Mouse (Mus musculus) adrenal gland, adult 2 months (tissue): ENCODE results near the gene Echdc1. TPM values are rescaled to one million over a fixed set of nuclear protein-coding genes. Genes with fewer than 3 reads are reported as not detected.
"Not testable (repeated sequence)": the region's sequence is repeated elsewhere in the genome, so short reads cannot be mapped to it uniquely, and the experiment has no call there.

Experiments used
- DNase-seq: peaks from one replicate; pipeline ENCODE4 v3.0.0; 2021
- long read RNA-seq: library from polyadenylated mRNA; stranded (forward); transcript quantifications from one replicate; pipeline ENCODE4 v2.0.0, GENCODE M21; 2021
- polyA plus RNA-seq: library from polyadenylated mRNA; depleted of rRNA; stranded (reverse); fragments of >200 nt; gene quantifications from 2 replicates; pipeline ENCODE4 v1.2.3, GENCODE M21; 2012; rRNA removed
- total RNA-seq, 2 experiments: library from RNA; stranded (reverse); gene quantifications; 2 replicates each; pipeline ENCODE4 v1.2.3; 2021

Gene Echdc1
- total RNA-seq (100 to 1,000 TPM; 140 to 182 TPM), polyA plus RNA-seq (1.8 and 3.2 TPM in 2 replicates)
- long read RNA-seq, transcript Echdc1-204 (6 exons, 581 nt): minor isoform, 7 of 110 reads
- long read RNA-seq, transcript Echdc1-202 (6 exons, 1,845 nt): minor isoform, 41 of 110 reads
- long read RNA-seq, transcript Echdc1-201 (6 exons, 3,856 nt): major isoform, 50 of 110 reads
- long read RNA-seq, partial matches to known transcripts: 0 of 110 reads
- long read RNA-seq, other reads (novel, unspliced or antisense): 12 of 110 reads

DNA sequence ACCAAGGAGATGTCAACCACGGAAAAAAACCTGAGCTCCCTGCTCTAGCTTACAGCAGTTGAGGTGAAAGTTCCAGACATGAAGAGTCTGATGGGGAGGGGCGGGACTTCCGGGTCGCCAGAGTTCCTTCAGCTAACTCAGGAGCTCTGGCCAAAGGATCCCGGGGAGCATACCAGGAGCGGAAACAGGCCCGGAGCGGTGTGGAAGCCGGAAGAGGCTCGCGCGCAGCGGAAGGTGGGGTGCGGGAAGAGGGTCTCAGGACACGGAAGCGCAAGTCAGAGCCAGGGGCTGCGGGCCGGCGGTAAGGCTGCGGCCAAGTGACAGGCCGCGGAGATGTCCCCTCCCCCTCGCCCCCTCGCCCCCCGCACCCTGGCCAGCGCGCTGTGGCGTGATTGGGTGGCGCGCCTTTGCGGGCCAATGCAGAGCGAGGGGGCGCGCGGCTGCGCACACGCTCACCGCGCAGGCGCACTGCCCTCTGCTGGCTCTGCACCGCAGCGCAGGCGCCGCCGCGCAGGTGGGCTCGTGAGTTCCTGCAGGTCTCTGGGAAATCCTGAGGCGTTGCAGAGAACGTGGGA lies at the start of gene Echdc1:
Gene Echdc1 (plus strand): TSS at position 103 of the 575 bp plus-strand sequence.
- peak; percentile 91 for DNase-seq

GRCm38 (mm10) chr10:29281736-29282135 lies 31.2 kb upstream of the Echdc1 start:
- no peak for DNase-seq

DNA sequence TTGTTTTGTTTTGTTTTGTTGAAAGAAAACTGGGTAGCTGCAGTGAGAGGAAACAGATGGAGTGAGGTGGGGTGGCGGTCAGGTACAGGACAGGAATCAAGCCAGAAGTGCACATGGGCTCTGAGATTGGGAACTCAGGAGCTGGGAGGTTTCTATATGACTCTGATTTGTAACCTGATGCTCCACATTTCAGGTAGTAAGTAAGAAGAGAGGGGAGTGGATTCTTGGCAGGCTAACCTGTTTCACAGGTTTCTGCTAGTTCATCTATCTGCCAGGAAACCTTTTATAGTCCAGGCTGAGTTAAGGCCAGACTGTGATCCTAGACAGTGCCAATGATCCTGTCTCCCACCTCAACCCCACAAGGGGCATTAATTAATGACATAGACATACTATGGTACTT lies 27.2 kb upstream of the Echdc1 start:
- DNase-seq: no peak

GRCm38 (mm10) chr10:29302230-29302629 lies 10.7 kb upstream of the Echdc1 start:
- no peak for DNase-seq

- peak; percentile 15 for DNase-seq
Observed at GRCm38 (mm10) chr10:29311480-29312219, 1.3 kb upstream of the Echdc1 start.

DNA sequence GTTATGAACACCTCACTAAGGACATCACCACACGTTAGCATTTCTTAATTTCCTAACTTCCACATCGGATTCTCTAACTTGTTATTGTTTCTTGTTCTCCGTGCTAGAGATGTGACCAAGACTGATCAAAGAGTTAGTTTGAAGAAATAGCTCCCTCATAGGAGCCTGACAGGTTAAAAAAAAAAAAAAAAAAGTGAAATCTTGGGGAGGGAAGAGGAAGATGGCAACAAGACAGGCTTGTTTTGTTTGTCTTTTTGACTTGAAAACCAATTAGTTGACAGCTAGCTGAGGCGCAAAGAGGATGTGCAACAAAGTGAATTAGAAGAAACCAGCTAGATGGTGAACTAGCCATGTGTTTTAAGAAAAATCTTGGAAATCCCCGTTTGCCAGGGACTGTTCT lies 939 bp downstream of the Echdc1 start:
- no peak for DNase-seq

DNA sequence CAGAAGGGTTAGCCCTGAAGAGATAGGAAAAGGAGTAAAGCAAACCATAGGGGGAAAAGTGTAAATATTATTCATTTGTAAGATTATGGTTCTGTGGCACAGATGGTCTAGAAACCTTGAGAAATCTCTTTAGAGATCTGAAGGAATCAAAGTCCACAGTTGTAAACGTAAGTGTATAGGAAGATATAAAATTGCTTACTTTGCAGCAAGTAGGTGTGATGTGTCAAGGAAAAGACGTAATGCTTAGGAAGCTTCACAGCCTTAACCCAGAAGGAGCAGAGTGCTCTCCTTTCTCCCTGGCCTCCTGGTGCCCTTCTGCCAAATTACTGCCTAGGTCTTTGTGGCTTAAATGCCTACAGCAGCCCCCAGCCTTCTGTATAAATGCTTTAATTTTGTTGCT lies 11.9 kb downstream of the Echdc1 start:
- no peak for DNase-seq

DNA sequence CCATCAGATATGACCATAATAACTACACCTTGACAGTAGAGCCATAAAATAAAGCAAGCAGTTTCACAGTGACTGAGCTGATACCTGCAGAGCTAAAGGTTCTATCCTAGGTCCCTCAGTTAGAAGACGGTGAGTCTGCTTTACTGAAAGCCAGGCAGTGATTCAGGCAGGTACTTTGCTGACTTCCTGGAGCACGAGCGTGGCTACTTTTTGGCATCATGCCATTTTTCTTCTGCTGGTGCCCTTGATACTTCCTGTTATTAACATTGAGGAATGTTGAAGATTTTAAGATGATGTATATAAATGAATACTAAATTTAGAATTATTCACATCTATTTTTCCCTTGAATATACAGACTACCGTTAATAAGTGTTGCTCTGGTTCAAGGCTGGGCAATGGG lies 20.9 kb downstream of the Echdc1 start:
- no peak for DNase-seq

GRCm38 (mm10) chr10:29338355-29339056 lies 25.5 kb downstream of the Echdc1 start:
- DNase-seq: peak; percentile 49

DNA sequence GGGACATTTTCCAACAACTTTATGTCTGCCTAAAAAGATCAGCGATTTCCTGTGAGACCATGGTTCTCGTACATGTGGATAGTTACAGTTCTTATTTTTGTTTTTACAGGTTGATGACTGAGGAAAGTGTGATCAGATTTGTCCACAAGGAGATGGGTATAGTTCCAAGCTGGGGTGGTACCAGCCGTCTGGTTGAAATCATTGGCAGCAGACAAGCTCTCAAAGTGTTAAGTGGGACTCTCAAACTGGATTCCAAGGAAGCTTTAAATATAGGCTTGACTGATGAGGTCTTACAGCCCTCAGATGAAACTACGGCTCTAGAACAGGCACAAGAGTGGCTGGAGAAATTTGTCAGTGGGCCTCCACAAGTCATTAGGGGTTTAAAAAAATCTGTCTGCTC lies 31.3 kb downstream of the Echdc1 start:
- DNase-seq: no peak

GRCm38 (mm10) chr10:29346638-29347037 lies 33.7 kb downstream of the Echdc1 start:
- no peak for DNase-seq

DNA sequence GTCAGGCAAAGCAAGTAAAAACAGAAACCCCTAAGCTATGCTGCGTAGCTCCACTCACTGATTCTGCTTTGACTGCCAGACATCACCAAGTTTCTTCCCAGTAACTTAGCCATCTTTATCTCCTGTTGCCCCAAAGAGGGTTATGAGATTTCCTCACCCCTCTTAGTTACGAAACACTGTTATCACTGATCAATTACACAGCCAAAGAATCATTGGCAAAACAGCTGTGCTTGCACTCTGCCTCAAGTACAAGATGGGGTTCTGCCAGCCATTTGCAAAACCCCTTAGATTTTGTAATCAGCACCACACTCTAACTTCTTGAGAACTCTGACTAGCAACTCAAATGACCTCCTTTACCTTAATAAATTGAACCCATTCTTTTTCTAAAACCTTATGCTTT lies 38.5 kb downstream of the Echdc1 start:
- DNase-seq: no peak

- no peak for DNase-seq
Observed at GRCm38 (mm10) chr10:29352575-29352974, 39.6 kb downstream of the Echdc1 start.

DNA sequence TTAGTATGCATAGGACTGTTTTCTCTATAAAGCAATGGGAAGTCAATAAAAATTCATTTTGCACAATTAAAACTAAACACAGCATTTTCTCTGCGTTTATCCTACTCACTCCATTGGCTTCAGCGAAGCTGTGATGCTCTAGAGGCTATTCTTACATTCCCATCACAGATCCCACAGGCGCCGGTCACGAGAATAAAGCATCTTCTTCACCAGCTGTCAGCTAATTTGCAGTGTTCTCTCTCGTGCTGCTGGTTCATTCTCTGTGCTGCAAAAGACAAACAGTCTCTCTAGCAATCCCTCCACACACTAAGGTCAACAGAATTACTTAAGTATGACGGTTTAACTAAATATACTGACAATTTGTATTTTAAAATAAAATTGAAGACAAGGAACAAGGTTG lies 41.2 kb downstream of the Echdc1 start:
- no peak for DNase-seq

DNA sequence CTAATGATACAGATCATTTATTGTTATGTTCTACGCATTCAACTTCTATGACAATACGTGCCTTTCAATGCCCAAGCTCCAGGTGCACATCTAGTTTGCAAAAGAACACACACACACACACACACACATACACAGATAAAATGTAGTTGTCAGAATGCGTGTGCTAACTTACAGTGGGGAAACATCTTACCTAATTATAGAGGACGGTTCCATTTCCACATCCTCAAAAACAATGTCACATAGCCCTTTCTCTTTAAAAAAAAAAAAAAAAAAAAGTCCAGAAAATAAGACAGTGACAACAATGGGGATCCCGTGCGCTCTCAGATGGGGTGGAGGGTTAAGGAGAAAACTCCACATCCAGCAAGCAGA lies 48.1 kb downstream of the Echdc1 start:
- DNase-seq: no peak

DNA sequence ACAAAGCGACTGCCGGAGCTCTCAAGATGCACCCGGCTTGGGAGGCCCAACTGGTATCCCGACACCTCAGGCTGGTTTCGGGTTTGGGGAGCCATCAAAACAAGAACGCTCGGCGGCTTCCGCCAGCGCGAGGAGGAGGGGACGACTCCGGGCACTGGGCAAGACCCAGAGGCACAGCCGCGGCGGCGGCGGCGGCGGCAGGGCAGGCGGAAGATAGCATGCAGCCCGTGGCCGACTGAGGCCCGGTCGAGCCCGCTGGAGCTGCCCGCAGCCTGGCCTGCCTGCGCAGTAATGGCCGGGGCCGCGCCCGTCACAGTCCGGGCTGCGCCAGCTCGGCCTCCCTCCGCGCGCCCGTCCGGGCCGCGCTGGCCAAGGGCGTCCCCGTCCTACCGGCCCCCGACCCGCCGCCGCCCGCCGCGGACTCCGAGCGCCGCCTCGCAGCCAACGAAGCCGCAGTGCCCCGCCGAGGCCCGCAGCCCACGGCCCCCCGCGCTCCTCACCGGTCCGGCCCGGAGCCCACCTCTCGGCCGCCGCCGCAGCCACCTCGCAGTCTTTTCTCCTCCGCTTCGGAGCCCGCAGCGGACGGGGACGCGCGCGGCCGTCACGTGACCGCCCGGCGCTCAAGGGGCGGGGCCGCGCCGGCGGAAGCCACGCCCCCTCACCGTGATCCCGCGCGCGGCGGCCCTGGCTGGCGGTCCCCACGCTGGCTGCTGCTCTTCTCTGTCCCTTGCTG lies 48.7 kb downstream of the Echdc1 start:
- peak; percentile 94 for DNase-seq

DNA sequence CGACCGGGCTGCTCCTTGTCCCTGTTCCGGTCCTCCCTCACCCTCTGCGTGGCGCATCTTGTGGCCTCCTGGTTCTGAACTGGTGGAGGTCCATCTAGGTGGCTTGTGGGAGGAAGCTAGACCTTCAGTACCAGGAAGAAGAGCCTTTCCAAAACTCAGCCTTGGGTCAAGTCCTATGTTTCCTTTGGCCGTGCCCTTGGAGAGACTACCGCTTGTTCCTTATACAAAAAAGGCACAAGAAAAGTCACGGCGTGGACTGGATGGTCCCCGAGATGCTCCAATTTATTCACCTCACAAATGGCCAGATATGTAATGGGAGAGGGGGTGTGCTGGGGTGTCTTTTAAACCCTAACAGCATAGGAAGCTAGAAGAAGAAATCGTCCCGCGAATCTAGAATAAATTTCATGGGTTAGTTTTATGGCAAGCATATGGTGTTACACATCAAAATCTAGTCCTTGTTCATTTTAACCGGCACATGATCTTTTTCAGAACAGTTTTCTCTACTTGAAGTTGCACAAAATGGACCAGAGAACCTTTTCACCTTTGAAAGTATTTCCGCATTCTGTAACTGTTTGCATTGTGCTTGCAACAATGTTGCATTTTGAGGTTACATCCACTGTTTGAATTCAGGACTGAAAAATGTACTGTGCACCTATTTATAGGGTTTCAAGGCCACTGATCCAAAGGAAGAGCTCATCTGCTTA lies 49.4 kb downstream of the Echdc1 start, which contains the start of gene Rnf146:
Gene Rnf146 (minus strand): TSS at position 246 of the 704 bp plus-strand sequence.
- DNase-seq: no peak

DNA sequence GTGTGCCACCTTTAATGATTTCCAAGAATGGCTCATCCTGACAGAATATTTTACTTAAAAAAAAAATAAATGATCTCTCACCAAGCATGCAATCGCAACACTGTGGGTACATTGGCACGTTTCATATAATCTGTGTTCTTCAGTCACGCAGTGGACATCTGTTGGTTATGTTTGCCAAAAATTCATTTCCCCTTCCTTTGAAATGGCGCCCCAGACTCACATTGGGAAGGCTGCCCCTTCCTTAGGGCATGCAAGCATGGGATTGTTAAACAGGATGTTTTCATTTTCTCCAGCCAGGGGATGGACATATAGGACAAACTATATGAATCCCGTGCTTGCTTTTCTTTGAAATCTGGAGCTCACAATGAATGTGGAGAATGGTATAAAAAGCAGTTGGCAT lies 61.1 kb downstream of the Echdc1 start:
- DNase-seq: no peak

- DNase-seq: no peak
Observed at GRCm38 (mm10) chr10:29381558-29381957, 68.6 kb downstream of the Echdc1 start.

DNA sequence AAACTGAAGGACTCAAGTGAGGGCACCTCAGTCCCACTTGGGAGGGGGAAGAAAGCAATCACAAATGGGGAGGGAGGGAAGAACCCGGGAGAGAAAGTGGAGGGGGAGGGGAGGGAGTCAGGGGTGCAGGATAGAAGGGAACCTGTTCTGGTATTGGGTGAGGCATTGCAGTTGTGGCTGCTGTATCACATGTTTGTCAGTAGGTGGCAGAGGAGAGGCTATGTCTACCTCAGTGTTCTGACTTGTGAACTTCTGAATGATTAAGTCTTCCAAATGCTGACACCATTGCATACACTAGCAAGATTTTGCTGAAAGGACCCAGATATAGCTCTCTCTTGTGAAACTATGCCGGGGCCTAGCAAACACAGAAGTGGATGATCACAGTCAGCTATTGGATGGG lies 81.9 kb downstream of the Echdc1 start:
- DNase-seq: not testable (repeated sequence)
